Mouse (Mus musculus): Measurements from ENCODE around the gene Nsfl1c.

DNA sequence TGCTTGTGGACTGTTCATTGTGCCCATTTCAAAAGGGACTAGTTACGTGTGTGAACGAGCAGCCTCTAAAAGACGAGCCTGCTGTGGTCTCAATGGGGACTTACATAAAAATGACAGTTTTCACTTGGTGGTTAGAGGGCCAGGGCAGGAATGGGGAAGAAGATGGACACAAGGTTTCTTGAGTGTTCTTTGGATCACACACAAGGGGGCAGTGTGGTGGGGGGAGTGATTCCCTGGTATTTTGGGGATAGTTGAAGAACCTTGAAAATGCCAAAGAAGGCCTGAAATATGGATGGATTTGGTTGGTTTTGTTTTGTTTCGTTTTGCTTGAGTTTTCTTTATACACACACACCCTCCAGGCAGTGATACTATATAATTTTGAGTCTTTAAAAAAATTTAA is 10.2 kb downstream of the Nsfl1c start:
- TF ChIP-seq POLR2A (IDR thresholded peaks at IDR 0.05; ENCODE audit: insufficient read length, low read depth) (no peak), MYOD1 (IDR thresholded peaks at IDR 0.05; ENCODE audit: control insufficient read depth in 1 of 3, insufficient read length in 2 of 3, low read depth in 2 of 3) (no peak), E2F4 (IDR thresholded peaks at IDR 0.05; ENCODE audit: insufficient read depth) (no peak), TCF3 (IDR thresholded peaks at IDR 0.05; ENCODE audit: insufficient read length, low read depth) (no peak), CEBPB (IDR thresholded peaks at IDR 0.05; ENCODE audit: insufficient read depth, poor library complexity, severe bottlenecking) (no peak), TCF12 (IDR thresholded peaks at IDR 0.05; ENCODE audit: insufficient read depth, poor library complexity, severe bottlenecking) (no peak), MAX (IDR thresholded peaks at IDR 0.05; ENCODE audit: low read depth) (no peak), SRF (IDR thresholded peaks at IDR 0.05; ENCODE audit: control insufficient read depth, insufficient read length, low read depth) (no peak), REST (IDR thresholded peaks at IDR 0.05; ENCODE audit: insufficient read depth, insufficient read length) (no peak), POLR2AphosphoS2 (IDR thresholded peaks at IDR 0.05; ENCODE audit: insufficient read length, low read depth) (no peak)

Measured in myocyte (in vitro differentiated cells).